Mouse (Mus musculus) heart, embryonic 11.5 days (tissue): ENCODE measurements around the gene Plch1. TPM values are rescaled to one million over a fixed set of nuclear protein-coding genes. Genes with fewer than 3 reads are reported as not detected.

Source experiments
- ATAC-seq: fragments of 200-750 bp; cut with Nextera tagmentation; replicated peaks from 2 replicates; pipeline ENCODE4 v1.8.0; 2017; ENCODE audit warnings: moderate library complexity; ENCODE audit not compliant: insufficient number of reproducible peaks, low FRiP score, low TSS enrichment
- H3K27ac ChIP-seq: fragments of 300-500 bp; sonication (generic); 2 replicates; pipeline ENCODE4 v1.5.1; 2014; ENCODE audit warnings: mild to moderate bottlenecking, low read depth, low read length
- H3K27me3 ChIP-seq: fragments of 300-500 bp; sonication (generic); 2 replicates; pipeline ENCODE4 v1.6.1; 2014; ENCODE audit warnings: mild to moderate bottlenecking, low read length, mixed read lengths; ENCODE audit not compliant: control insufficient read depth, insufficient read depth
- H3K36me3 ChIP-seq: fragments of 300-500 bp; sonication (generic); 2 replicates; pipeline ENCODE4 v1.6.1; 2014; ENCODE audit warnings: mild to moderate bottlenecking, low read length, moderate library complexity, mixed read lengths; ENCODE audit not compliant: control insufficient read depth, insufficient read depth
- H3K4me1 ChIP-seq: fragments of 300-500 bp; sonication (generic); 2 replicates; pipeline ENCODE4 v1.6.1; 2014; ENCODE audit warnings: low read length; ENCODE audit not compliant: control insufficient read depth, insufficient read depth
- H3K4me2 ChIP-seq: fragments of 300-500 bp; sonication (generic); 2 replicates; pipeline ENCODE4 v1.6.1; 2014; ENCODE audit warnings: mild to moderate bottlenecking, moderate library complexity
- H3K4me3 ChIP-seq: fragments of 300-500 bp; sonication (generic); 2 replicates; pipeline ENCODE4 v1.5.1; 2014; ENCODE audit warnings: low read depth, low read length
- H3K9ac ChIP-seq: fragments of 300-500 bp; sonication (generic); 2 replicates; pipeline ENCODE4 v1.6.1; 2014; ENCODE audit warnings: mild to moderate bottlenecking, low read depth, low read length, moderate library complexity
- H3K9me3 ChIP-seq: fragments of 300-500 bp; sonication (generic); replicated peaks from 2 replicates; pipeline ENCODE4 v1.6.1; 2016; ENCODE audit warnings: low read length; ENCODE audit not compliant: control insufficient read depth
- WGBS: fragments of 180-500 bp; shearing (Covaris S2); extraction: QIAGEN DNeasy Blood & Tissue Kit; methylation state at CpG from one replicate; pipeline ENCODE4 v1.1.7; 2014; ENCODE audit not compliant: insufficient replicate concordance; 5-methylcytosine and 5-hydroxymethylcytosine counted together
- polyA plus RNA-seq: library from polyadenylated mRNA; unstranded; fragments of >200 nt; fragmentation: Nextera tagmentation; extraction: Ambion mirVana; gene quantifications from 2 replicates; pipeline ENCODE4 v1.2.1, GENCODE M21; 2014

Plch1 gene
- polyA plus RNA-seq, 1 experiment from 2014 or later, result 0.99 TPM

DNA sequence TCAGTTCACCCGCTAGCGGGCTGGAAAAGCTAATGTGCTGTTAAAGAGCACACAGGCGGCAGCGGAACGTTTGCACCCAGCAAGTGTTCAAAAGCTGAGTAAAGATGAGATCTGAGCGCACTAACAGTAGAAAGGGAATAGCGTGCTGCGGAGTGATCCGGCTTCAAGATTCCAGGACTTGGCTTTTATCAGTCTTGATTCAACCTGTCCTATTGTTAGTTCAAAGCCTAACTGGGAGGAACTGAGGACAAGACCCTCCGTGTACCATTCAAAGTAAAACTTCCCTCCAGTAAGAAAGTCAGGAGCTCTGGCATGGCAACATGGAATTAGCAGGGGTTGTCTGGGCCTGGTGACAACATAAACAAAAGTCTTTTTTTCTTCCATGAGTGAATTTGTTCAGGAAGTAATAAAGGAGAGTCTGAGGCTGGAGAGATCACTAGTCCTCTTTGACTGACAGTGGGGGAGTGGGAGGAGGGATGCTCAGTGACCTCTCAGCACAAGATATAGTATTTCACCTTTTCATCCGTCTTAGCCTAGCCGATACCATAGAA, 824 bp upstream of the Plch1 start:
- H3K4me3 ChIP-seq, result peak overlapping the region; percentile 72
- no peaks in the 10 kb centered on the region for H3K9me3 ChIP-seq
- no peak for ATAC-seq
- no peaks in the 10 kb centered on the region for H3K27me3 ChIP-seq
- 0 out of 2 replicates have a peak, but pooled peaks cover 6% of the 10 kb centered on the region for H3K4me1 ChIP-seq
- no peak overlapping the region for H3K27ac ChIP-seq
- H3K4me2 ChIP-seq, result peak overlapping the region; percentile 99
- no peaks in the 10 kb centered on the region for H3K36me3 ChIP-seq
- H3K9ac ChIP-seq, result no peak overlapping the region
- WGBS, result 5% methylated on average over 12 of the region's 12 CpGs

DNA sequence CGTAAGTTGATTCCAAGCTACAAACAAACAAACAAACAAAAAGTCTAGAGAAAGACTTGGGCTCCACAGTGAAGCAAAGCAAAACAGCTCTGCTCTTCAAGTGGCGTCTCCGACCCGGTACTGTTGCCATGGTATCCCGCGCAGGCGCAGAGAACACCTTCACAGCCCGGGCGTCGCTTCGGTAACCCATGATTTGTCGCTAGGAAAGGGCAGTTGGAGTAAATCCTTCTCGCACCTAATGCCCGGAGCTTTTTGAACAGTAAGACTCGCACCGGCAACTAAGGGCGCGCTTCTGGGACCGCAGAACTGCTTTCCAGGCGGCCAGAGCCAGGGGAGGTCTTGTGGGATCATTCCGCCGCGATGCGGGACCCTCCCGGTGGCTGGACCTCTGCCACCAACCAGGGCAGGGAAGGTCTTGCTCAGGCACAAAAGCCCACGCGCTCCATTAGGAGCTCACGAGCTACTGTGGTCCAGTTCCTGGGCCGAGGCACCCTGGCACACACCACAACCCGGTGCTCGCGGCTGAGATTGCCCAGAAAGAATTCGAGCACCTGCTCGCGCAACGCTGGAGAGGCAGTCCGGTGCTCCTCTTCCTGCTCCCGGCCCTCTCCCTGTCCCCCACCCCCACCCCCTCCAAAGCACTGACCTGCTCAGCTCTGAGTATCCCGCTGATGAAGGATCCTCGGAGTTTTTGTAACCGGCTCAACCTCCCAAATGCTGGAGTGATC, 527 bp downstream of the Plch1 start:
- Histone ChIP-seq H3K27ac (no peak overlapping the region), H3K4me3 (peak overlapping the region; percentile 72), H3K9ac (peak overlapping the region; percentile 69), H3K4me2 (peak overlapping the region; percentile 99), H3K9me3 (no peaks in the 10 kb centered on the region), H3K27me3 (no peaks in the 10 kb centered on the region), H3K4me1 (0 out of 2 replicates have a peak, but pooled peaks cover 6% of the 10 kb centered on the region), H3K36me3 (no peaks in the 10 kb centered on the region)
- ATAC-seq, result peak; percentile 75; the same call in 1 of the 2 replicates
- under 1% methylated on average over 40 of the region's 41 CpGs for WGBS

DNA sequence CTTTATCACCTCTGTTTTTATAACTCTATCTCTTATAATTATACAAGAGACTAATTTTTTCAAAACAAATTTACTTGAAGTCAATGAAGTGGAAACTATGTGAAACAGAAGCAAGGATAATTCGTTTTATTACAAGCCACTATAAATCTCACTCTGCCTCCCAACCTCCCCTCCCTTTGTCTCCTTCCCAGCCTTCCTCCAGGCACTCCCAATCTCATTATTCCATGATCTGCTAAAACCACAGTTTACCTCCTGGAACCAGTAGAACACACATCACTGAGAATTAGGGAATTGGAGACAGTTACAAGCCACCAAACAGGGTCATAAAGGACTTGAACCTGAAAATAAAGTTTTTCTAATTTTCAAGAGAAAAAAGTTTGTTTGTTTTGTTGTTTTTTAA, 2.1 kb downstream of the Plch1 start:
- 52% methylated on average over 1 of the region's 1 CpGs for WGBS
- no peak overlapping the region for H3K4me3 ChIP-seq
- H3K27me3 ChIP-seq, result no peaks in the 10 kb centered on the region
- H3K9me3 ChIP-seq, result no peaks in the 10 kb centered on the region
- no peak overlapping the region for H3K27ac ChIP-seq
- no peaks in the 10 kb centered on the region for H3K36me3 ChIP-seq
- H3K9ac ChIP-seq, result no peak overlapping the region
- H3K4me2 ChIP-seq, result no peak overlapping the region
- H3K4me1 ChIP-seq, result 0 out of 2 replicates have a peak, but pooled peaks cover 6% of the 10 kb centered on the region
- no peak for ATAC-seq

DNA sequence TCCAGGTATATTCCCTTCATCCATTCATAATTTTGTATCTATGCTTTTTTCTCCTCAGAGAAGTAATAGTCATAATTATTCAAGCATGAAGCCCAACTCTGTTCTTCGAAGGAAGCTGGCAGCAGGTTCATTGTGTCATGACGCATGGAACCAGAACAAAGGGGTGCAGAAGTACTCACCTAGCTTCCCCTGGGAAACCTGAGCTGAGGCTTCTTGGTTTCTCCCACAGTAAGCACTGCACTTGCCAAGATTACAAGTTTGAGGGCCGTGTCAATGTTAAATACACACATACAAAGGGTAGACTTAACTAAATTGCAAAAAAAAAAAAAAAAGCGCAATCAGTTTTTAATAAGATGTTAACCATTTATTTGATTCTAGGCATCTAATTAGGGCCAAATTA, 3.0 kb downstream of the Plch1 start:
- H3K9ac ChIP-seq, result no peak overlapping the region
- no peak for ATAC-seq
- WGBS, result 86% methylated on average over 4 of the region's 4 CpGs
- H3K9me3 ChIP-seq, result no peaks in the 10 kb centered on the region
- no peak overlapping the region for H3K4me2 ChIP-seq
- H3K4me3 ChIP-seq, result no peak overlapping the region
- H3K27ac ChIP-seq, result no peak overlapping the region
- H3K27me3 ChIP-seq, result no peaks in the 10 kb centered on the region
- no peaks in the 10 kb centered on the region for H3K36me3 ChIP-seq
- 0 out of 2 replicates have a peak, but pooled peaks cover 6% of the 10 kb centered on the region for H3K4me1 ChIP-seq

DNA sequence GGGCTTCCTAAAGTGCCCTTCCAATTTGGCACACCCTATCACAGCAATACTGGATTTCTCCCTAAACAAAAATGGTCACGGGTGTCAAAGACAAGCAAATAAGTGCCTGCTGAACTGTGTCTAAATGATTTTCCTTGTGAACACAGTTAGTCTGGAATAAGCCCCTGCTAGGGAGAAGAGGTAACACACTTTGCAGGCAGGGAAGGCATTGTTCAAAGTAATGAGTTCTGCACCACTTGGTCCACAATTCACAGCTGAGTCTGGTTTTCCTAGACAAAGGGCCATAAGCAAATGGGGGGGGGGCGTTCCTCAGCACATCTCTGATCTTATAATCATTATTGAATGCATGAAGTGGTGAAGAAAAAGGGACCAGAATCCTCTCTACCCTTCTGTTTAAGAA, 3.5 kb downstream of the Plch1 start:
- H3K9me3 ChIP-seq, result no peaks in the 10 kb centered on the region
- 0 out of 2 replicates have a peak, but pooled peaks cover 6% of the 10 kb centered on the region for H3K4me1 ChIP-seq
- no peak overlapping the region for H3K27ac ChIP-seq
- H3K4me2 ChIP-seq, result no peak overlapping the region
- H3K36me3 ChIP-seq, result no peaks in the 10 kb centered on the region
- H3K27me3 ChIP-seq, result no peaks in the 10 kb centered on the region
- ATAC-seq, result no peak
- H3K4me3 ChIP-seq, result no peak overlapping the region
- 65% methylated on average over 2 of the region's 2 CpGs for WGBS
- no peak overlapping the region for H3K9ac ChIP-seq

DNA sequence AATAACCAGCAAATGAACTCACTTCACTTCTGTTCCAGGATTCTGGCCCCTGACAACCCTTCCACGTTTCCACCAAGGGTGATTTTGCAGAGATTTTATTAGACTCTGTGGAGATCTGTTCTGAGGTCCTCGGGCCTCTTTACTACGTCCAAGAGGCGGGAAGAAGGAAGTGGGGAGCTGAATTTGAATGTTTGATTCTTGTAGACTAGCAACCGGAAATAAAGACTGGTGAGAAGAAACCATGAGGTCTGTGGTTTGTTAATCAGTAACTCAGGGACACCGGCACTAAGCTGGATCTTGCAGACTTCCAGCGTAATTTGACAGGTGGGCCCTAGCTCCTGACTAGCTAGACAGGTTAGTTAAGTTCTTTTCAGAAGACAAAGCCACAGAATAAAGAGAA, 5.6 kb downstream of the Plch1 start:
- H3K27ac ChIP-seq, result no peak overlapping the region
- no peak overlapping the region for H3K9ac ChIP-seq
- H3K36me3 ChIP-seq, result no peaks in the 10 kb centered on the region
- no peak overlapping the region for H3K4me3 ChIP-seq
- no peaks in the 10 kb centered on the region for H3K27me3 ChIP-seq
- H3K4me1 ChIP-seq, result no peaks in the 10 kb centered on the region
- ATAC-seq, result no peak
- no peaks in the 10 kb centered on the region for H3K9me3 ChIP-seq
- 63% methylated on average over 7 of the region's 7 CpGs for WGBS
- H3K4me2 ChIP-seq, result no peak overlapping the region

GRCm38 (mm10) chr3:63892154-63892553, 7.1 kb downstream of the Plch1 start:
- WGBS, result 61% methylated on average over 3 of the region's 3 CpGs
- H3K4me1 ChIP-seq, result no peaks in the 10 kb centered on the region
- no peaks in the 10 kb centered on the region for H3K9me3 ChIP-seq
- no peak overlapping the region for H3K27ac ChIP-seq
- ATAC-seq, result no peak
- no peak overlapping the region for H3K9ac ChIP-seq
- H3K4me3 ChIP-seq, result no peak overlapping the region
- H3K27me3 ChIP-seq, result no peaks in the 10 kb centered on the region
- H3K36me3 ChIP-seq, result no peaks in the 10 kb centered on the region
- no peak overlapping the region for H3K4me2 ChIP-seq

GRCm38 (mm10) chr3:63881065-63881464, 18.2 kb downstream of the Plch1 start:
- Histone ChIP-seq H3K9me3 (peaks cover 5% of the 10 kb centered on the region), H3K4me1 (no peaks in the 10 kb centered on the region), H3K27me3 (no peaks in the 10 kb centered on the region), H3K36me3 (no peaks in the 10 kb centered on the region), H3K4me2 (no peak overlapping the region), H3K9ac (no peak overlapping the region), H3K4me3 (no peak overlapping the region), H3K27ac (no peak overlapping the region)
- ATAC-seq, result no peak
- WGBS, result 74% methylated on average over 2 of the region's 2 CpGs
